Mouse (Mus musculus) stomach, embryonic 16.5 days (tissue): Measurements from ENCODE around the gene Cntrl. TPM values are rescaled to one million over a fixed set of nuclear protein-coding genes. Genes with fewer than 3 reads are reported as not detected.

Source experiments
- ATAC-seq: fragments of 200-750 bp; cut with Nextera tagmentation; 2 replicates; pipeline ENCODE4 v1.8.0; 2017; ENCODE audit warnings: moderate number of reproducible peaks, moderate TSS enrichment; ENCODE audit not compliant: insufficient read depth, low FRiP score
- H3K27ac ChIP-seq: fragments of 300-500 bp; sonication (generic); 2 replicates; pipeline ENCODE4 v1.5.1; 2014; ENCODE audit warnings: low read length
- H3K27me3 ChIP-seq: fragments of 300-500 bp; sonication (generic); 2 replicates; pipeline ENCODE4 v1.6.1; 2014; ENCODE audit warnings: low read length, control low read depth, mixed read lengths; ENCODE audit not compliant: control insufficient read depth, insufficient read depth
- H3K36me3 ChIP-seq: fragments of 300-500 bp; sonication (generic); 2 replicates; pipeline ENCODE4 v1.6.1; 2014; ENCODE audit warnings: low read length; ENCODE audit not compliant: control insufficient read depth, insufficient read depth
- H3K4me1 ChIP-seq: fragments of 300-500 bp; sonication (generic); 2 replicates; pipeline ENCODE4 v1.6.1; 2014; ENCODE audit warnings: low read length, control low read depth, mixed read lengths; ENCODE audit not compliant: control insufficient read depth, insufficient read depth
- H3K4me2 ChIP-seq: fragments of 300-500 bp; sonication (generic); 2 replicates; pipeline ENCODE4 v1.6.1; 2014; ENCODE audit warnings: low read depth, low read length, mixed read lengths
- H3K4me3 ChIP-seq: fragments of 300-500 bp; sonication (generic); replicated peaks from 2 replicates; pipeline ENCODE4 v1.5.1; 2014; ENCODE audit warnings: mild to moderate bottlenecking, low read length
- H3K9ac ChIP-seq: fragments of 300-500 bp; sonication (generic); 2 replicates; pipeline ENCODE4 v1.6.1; 2014; ENCODE audit warnings: low read length
- H3K9me3 ChIP-seq: fragments of 300-500 bp; sonication (generic); replicated peaks from 2 replicates; pipeline ENCODE4 v1.6.1; 2016; ENCODE audit warnings: low read length, control low read depth; ENCODE audit not compliant: control insufficient read depth
- WGBS: fragments of 180-500 bp; shearing (Covaris S2); extraction: QIAGEN DNeasy Blood & Tissue Kit; methylation state at CpG from one replicate; pipeline ENCODE4 v1.1.7; 2014; 5-methylcytosine and 5-hydroxymethylcytosine counted together
- polyA plus RNA-seq: library from polyadenylated mRNA; unstranded; fragments of >200 nt; fragmentation: Nextera tagmentation; extraction: Ambion mirVana; gene quantifications from 2 replicates; pipeline ENCODE4 v1.2.1, GENCODE M21; 2015

The Cntrl gene
- polyA plus RNA-seq, 1 experiment from 2014 or later, result 18.4 TPM

GRCm38 (mm10) chr2:35199971-35200897 is 90.9 kb downstream of the Cntrl start:
- H3K27ac ChIP-seq, result peak overlapping the region; percentile 96
- no peaks in the 10 kb centered on the region for H3K9me3 ChIP-seq
- WGBS, result under 1% methylated on average over 82 of the region's 90 CpGs
- peak overlapping the region; percentile 97 for H3K4me2 ChIP-seq
- H3K4me1 ChIP-seq, result peaks cover 10% of the 10 kb centered on the region; the same call in 1 of the 2 replicates
- H3K27me3 ChIP-seq, result no peaks in the 10 kb centered on the region
- peak overlapping the region; percentile 87 for H3K4me3 ChIP-seq
- ATAC-seq, result peak; percentile 84
- H3K36me3 ChIP-seq, result no peaks in the 10 kb centered on the region
- peak overlapping the region; percentile 99 for H3K9ac ChIP-seq

DNA sequence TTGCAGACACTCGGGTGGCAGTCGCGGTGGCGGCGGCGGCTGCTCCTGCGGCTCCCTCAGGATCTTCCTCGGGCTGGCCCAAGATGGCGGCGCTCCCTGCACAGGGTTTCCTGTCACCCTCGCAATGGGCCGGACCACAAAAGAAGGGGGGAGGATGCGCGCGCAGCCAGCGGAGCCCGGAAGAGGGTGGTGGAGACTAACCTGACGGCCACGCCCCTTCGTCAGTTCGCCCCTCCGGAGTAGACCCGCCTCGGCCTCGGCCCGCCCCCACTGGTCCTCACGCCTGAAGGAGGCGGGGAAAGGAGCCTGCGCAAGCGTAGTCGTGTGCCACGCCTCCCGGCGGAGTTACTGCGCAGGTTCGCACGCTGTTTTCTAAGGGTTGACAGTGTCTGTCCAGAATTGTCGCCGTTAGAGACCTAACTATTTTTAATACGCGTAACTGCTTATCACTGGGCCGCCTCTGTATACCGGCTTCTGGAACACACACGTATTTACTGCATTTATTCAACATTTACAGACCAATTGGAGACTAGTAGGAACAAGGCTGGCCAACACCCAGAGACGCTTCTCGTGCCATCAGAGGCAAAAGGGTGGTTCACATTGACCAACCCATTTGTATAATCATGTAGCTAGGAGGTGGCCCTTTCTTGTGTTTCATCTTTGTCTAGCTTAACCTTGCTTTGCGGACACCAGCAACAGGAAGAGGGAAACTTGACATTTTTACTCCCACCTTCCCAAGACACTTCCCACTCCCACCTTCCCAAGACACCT is 91.8 kb downstream of the Cntrl start, which contains the start of gene Rab14:
TSS of gene Rab14 (minus strand) at position 223 of the 771 bp plus-strand sequence.
- no peaks in the 10 kb centered on the region for H3K27me3 ChIP-seq
- peak within 1 kb of the TSS; percentile 96 for H3K27ac ChIP-seq
- under 1% methylated on average over 45 of the region's 47 CpGs for WGBS
- peak within 1 kb of the TSS; percentile 97 for H3K4me2 ChIP-seq
- H3K36me3 ChIP-seq, result no peaks in the 10 kb centered on the region
- peaks cover 7% of the 10 kb centered on the region; the same call in 1 of the 2 replicates for H3K4me1 ChIP-seq
- peak within 1 kb of the TSS; percentile 99 for H3K9ac ChIP-seq
- H3K9me3 ChIP-seq, result no peaks in the 10 kb centered on the region
- peak; percentile 98 for ATAC-seq
- H3K4me3 ChIP-seq, result peak within 1 kb of the TSS; percentile 87

- H3K27me3 ChIP-seq, result no peaks in the 10 kb centered on the region
- no peak for ATAC-seq
- H3K9me3 ChIP-seq, result no peaks in the 10 kb centered on the region
- H3K36me3 ChIP-seq, result no peaks in the 10 kb centered on the region
- no peak overlapping the region for H3K4me3 ChIP-seq
- no peak overlapping the region for H3K9ac ChIP-seq
- no peak overlapping the region for H3K4me2 ChIP-seq
- H3K4me1 ChIP-seq, result peaks cover 4% of the 10 kb centered on the region; the same call in 1 of the 2 replicates
- H3K27ac ChIP-seq, result no peak overlapping the region
These were observed 94.4 kb downstream of the Cntrl start for GRCm38 (mm10) chr2:35203729-35204128.

- no peak for ATAC-seq
- Histone ChIP-seq H3K27ac (no peak overlapping the region), H3K27me3 (no peaks in the 10 kb centered on the region), H3K4me1 (no peaks in the 10 kb centered on the region), H3K4me2 (no peak overlapping the region), H3K9ac (no peak overlapping the region), H3K9me3 (no peaks in the 10 kb centered on the region), H3K4me3 (no peak overlapping the region), H3K36me3 (no peaks in the 10 kb centered on the region)
- 82% methylated on average over 3 of the region's 3 CpGs for WGBS
These were observed 97.5 kb downstream of the Cntrl start for GRCm38 (mm10) chr2:35206761-35207160.

GRCm38 (mm10) chr2:35208054-35208453 is 98.8 kb downstream of the Cntrl start:
- no peak overlapping the region for H3K27ac ChIP-seq
- no peak overlapping the region for H3K9ac ChIP-seq
- no peaks in the 10 kb centered on the region for H3K27me3 ChIP-seq
- H3K9me3 ChIP-seq, result no peaks in the 10 kb centered on the region
- no peak overlapping the region for H3K4me3 ChIP-seq
- ATAC-seq, result no peak
- no peaks in the 10 kb centered on the region for H3K4me1 ChIP-seq
- no peaks in the 10 kb centered on the region for H3K36me3 ChIP-seq
- 72% methylated on average over 3 of the region's 3 CpGs for WGBS
- no peak overlapping the region for H3K4me2 ChIP-seq

- H3K4me2 ChIP-seq, result no peak overlapping the region
- no peak for ATAC-seq
- H3K27me3 ChIP-seq, result no peaks in the 10 kb centered on the region
- no peak overlapping the region for H3K4me3 ChIP-seq
- no peaks in the 10 kb centered on the region for H3K9me3 ChIP-seq
- H3K27ac ChIP-seq, result 0 out of 2 replicates have a peak overlapping the region, but pooled peaks have one; percentile 12
- H3K4me1 ChIP-seq, result no peaks in the 10 kb centered on the region
- H3K36me3 ChIP-seq, result no peaks in the 10 kb centered on the region
- no peak overlapping the region for H3K9ac ChIP-seq
- 59% methylated on average over 8 of the region's 8 CpGs for WGBS
These were observed 99.8 kb downstream of the Cntrl start for GRCm38 (mm10) chr2:35208931-35209665.

GRCm38 (mm10) chr2:35211681-35212080 is 102.4 kb downstream of the Cntrl start:
- Histone ChIP-seq H3K9me3 (no peaks in the 10 kb centered on the region), H3K4me1 (peaks cover 3% of the 10 kb centered on the region; the same call in 1 of the 2 replicates), H3K9ac (no peak overlapping the region), H3K4me2 (no peak overlapping the region), H3K27me3 (no peaks in the 10 kb centered on the region), H3K27ac (peak overlapping the region; percentile 31), H3K36me3 (no peaks in the 10 kb centered on the region), H3K4me3 (no peak overlapping the region)
- WGBS, result 60% methylated on average over 3 of the region's 3 CpGs
- peak; percentile 75; the same call in 1 of the 2 replicates for ATAC-seq

GRCm38 (mm10) chr2:35213345-35213910 is 104.1 kb downstream of the Cntrl start:
- Histone ChIP-seq H3K36me3 (no peaks in the 10 kb centered on the region), H3K9ac (0 out of 2 replicates have a peak overlapping the region, but pooled peaks have one; percentile 7), H3K27ac (no peak overlapping the region), H3K27me3 (no peaks in the 10 kb centered on the region), H3K4me1 (peaks cover 3% of the 10 kb centered on the region; the same call in 1 of the 2 replicates), H3K4me3 (no peak overlapping the region), H3K9me3 (no peaks in the 10 kb centered on the region), H3K4me2 (no peak overlapping the region)
- no peak for ATAC-seq
- WGBS, result 68% methylated on average over 12 of the region's 12 CpGs
